Mouse (Mus musculus): ENCODE measurements around the gene Lrrc37a. TPM values are rescaled to one million over a fixed set of nuclear protein-coding genes. Genes with fewer than 3 reads are reported as not detected.
"Not testable (repeated sequence)": the region's sequence is repeated elsewhere in the genome, so short reads cannot be mapped to it uniquely, and the experiment has no call there.

Gene Lrrc37a
- not detected in 2 replicates for polyA plus RNA-seq (2012; rRNA removed)

DNA sequence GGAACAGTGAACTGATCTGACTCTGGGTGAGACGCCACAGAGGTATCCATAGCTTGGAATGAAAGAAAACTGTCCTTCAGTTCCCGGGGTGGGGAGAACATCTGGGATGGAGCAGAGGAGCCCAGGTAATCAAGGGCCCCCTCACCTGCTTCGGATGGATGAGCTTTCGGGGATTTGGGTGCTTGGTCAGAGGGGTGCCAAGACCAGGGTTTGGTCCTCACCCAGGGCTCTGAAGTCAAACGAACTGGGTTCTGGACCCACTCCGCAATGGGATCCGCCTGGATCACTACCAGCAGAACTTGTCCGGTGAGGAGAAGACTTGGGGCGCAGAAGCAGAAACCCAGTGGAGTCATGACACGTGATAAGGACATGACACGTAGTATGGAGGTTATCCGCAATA, at the start of gene Lrrc37a:
TSS of gene Lrrc37a (minus strand) at position 101 of the 400 bp plus-strand sequence.
- no peak for DNase-seq (ENCODE audit: low spot score)

- DNase-seq (ENCODE audit: low spot score): not testable (repeated sequence)
Observed at GRCm38 (mm10) chr11:103534973-103535372, 30.6 kb upstream of the Lrrc37a start.

DNA sequence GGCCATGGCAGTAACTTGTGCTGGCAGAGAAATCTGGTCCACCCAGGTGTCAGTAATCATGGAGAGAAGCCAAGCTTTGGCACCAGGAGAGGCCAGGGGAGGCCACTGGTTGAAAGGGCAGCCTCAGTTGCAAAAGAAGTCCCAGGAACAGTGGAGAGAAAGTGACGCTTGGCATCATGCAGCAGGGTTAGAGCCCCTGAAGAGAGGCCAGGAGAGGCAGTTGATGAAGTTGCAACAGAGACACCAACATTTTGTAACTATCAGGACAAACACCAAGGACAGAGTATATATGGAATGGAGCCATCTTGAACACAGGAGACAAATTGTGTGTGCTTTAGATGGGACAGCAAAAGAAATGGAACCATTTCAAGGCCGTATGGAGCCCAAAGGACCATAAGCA, 7.7 kb upstream of the Lrrc37a start:
- DNase-seq (ENCODE audit: low spot score): no peak

GRCm38 (mm10) chr11:103464443-103464842, 40.0 kb downstream of the Lrrc37a start:
- DNase-seq (ENCODE audit: low spot score): no peak

DNA sequence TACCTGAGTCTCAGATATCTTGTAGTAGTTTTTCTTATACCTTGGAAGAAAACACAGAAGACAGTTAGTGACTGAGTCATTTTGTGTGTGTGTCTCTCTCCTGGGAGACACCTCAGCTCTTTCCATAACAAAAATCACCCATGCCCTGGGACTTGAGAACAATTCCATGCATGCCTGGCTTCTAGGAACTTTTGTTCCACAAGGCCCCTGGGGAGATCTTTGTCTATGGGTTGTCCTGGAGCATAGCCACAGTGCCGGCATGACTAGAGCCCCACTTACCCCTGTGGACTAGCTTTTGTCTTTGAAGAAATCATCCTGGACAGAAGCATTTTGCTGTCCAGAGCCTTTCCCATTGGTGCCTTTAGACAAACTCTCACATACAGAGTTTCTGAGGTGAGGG, 53.3 kb downstream of the Lrrc37a start:
- DNase-seq (ENCODE audit: low spot score): not testable (repeated sequence)

GRCm38 (mm10) chr11:103449721-103450120, 54.7 kb downstream of the Lrrc37a start:
- not testable (repeated sequence) for DNase-seq (ENCODE audit: low spot score)

DNA sequence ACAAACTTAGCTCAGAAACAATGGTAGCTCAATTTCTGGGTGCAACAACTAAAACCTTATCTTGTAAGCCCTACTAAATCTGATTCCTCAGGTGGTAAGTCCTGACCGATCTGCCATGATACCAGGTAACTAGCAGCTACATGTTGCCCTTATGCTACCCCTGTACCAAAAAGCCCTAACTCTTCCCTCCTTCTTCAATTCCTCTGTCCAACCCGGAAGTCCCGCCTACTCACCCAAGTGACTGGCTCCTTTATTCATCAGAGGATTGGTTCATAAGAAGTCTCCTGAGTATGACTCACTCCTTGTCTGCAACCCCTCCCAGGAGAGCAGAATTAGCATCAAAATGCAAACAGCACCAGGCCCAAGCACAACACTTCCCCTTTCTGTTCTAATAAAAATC, 60.7 kb downstream of the Lrrc37a start:
- DNase-seq (ENCODE audit: low spot score): no peak

DNA sequence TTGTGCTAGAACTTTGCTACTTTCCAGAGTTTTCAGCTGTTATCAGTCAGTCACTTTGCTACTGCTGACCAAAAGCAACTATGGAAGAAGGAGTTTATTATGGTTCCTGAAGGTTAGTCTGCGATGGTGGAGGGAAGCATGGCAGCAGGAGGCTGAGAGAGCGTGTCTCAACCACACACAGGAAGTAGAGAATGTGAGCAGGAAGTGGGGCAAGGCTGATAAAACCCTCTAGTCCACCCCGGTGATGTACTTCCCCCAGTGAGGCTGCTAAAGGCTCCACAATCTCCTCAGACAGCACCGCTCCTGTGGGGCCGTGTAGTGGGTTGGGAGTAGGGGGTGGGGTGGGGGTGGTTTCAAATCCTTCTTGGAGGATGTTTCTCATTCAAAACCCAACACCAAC, 68.1 kb downstream of the Lrrc37a start:
- DNase-seq (ENCODE audit: low spot score): no peak

DNA sequence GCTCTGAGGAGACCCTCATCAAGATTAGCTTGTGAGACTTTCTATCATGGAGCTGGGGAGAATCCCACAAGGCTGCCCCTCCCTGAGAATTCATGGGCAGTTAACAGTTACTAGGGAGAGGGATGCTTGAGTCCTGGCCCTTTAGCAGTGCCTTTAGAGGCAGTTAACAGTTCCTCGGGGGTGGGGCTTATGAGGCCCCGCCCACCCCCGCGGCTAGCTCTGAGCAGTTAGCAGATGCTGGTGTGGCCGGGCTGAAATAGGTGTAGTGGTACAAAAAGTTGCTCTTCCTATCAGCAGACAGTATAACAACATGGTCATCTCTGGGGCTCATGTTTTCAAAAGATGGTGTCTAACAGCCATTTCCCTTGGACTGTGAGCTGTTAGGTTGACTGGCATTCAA, 79.4 kb downstream of the Lrrc37a start:
- no peak for DNase-seq (ENCODE audit: low spot score)

GRCm38 (mm10) chr11:103419667-103420066, 84.7 kb downstream of the Lrrc37a start:
- no peak for DNase-seq (ENCODE audit: low spot score)

DNA sequence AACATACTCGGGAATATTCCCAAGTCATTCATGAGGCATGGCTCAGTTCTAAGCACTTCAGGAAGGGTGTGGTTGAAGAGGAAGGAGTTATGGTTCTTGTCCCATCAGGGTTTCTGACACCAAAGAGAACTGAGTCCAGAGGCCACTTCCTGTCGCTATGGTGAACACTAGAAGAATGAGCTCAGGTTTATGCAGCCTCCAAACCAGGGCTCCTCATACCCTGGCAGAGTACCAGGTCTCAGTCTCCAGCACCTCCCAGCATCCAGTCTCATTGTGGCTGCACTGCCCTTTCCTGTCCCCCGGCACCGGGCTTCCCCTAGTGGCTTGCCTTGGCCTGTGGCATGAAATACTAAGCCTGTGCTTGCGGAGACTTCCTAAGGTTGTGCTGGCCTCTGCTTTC, 85.2 kb downstream of the Lrrc37a start:
- DNase-seq (ENCODE audit: low spot score): no peak

- no peak for DNase-seq (ENCODE audit: low spot score)
Observed at GRCm38 (mm10) chr11:103413516-103413915, 90.9 kb downstream of the Lrrc37a start.

DNA sequence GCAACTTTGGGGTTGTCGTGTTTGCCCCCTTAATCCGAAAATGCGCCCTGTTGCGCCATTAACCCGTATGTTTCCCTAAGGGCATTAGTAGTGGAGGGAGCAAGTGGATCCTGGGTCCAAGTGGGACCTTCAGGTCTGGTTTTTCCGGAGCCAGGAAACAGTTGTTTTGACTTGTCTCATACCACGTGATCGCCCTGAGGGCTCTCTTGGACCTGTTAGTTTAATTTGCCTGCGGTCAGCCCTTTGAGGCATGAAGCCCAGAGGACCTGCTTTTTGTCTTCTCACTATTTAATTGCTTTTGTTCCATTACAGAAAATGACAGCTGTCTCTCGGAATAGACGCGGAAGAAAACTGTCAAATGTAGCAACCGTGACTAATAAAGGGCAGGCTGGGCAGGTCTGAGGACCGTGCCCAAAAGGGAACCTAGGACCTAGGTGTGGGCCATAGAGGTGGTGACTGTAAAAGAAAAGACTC, 91.4 kb downstream of the Lrrc37a start:
- no peak for DNase-seq (ENCODE audit: low spot score)

DNA sequence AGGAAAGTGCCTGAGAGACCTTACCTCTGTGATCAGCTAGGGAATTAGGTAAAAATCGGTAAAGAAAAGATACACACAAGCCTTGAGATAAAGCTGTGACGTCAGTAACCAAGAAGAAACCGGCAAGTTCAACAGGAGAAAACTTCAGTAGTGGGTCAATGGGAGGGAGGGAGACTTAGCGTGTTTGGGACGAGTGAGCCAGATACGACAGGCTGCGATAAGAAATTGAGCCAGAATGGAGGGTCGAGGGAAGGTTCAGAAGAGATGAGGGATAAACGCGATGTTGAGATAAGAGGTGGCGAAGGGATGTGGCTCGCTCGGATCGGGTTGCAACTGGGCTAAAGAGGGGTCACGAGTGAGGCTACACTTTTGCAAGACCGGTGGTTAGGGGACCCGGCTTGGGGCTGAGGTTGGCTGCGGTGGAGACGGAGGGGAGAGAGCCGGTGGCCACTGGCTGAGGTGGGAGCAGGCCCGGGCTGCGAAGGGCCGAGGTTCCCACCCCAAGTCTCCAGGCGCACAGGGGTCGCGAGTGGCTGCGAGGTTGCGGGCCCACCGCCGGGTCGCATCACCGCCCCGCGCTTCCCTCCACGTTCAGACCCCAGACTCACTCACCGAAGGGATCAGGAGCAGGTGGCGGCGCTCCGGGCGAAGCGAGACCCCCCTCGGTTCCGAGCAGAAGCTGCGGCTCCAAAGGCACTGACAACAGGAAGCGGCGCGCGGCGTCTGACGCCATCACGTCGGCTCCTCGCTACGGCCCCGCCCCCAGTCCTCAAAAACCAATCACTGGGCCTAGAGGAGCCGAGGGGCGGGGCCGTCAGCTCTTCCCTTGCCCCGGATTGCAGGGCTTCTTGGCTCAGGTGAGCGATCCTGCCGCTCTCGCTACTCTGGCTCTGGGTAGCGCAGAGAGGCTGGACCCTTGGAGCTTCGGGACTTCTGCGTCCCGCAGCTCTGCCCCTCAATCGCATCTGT, 92.1 kb downstream of the Lrrc37a start, which contains the start of gene Plekhm1:
TSS of gene Plekhm1 (minus strand) at position 707 of the 969 bp plus-strand sequence.
- peak; percentile 85 for DNase-seq (ENCODE audit: low spot score)

GRCm38 (mm10) chr11:103411301-103411700, 93.1 kb downstream of the Lrrc37a start:
- no peak for DNase-seq (ENCODE audit: low spot score)

- DNase-seq (ENCODE audit: low spot score): no peak
Observed at GRCm38 (mm10) chr11:103408880-103409279, 95.5 kb downstream of the Lrrc37a start.

- DNase-seq (ENCODE audit: low spot score): not testable (repeated sequence)
Observed at GRCm38 (mm10) chr11:103407136-103407535, 97.3 kb downstream of the Lrrc37a start.

- no peak for DNase-seq (ENCODE audit: low spot score)
Observed at GRCm38 (mm10) chr11:103406551-103406950, 97.8 kb downstream of the Lrrc37a start.

GRCm38 (mm10) chr11:103405814-103406213, 98.6 kb downstream of the Lrrc37a start:
- no peak for DNase-seq (ENCODE audit: low spot score)

GRCm38 (mm10) chr11:103404618-103405017, 99.8 kb downstream of the Lrrc37a start:
- DNase-seq (ENCODE audit: low spot score): no peak

GRCm38 (mm10) chr11:103403776-103404175, 100.6 kb downstream of the Lrrc37a start:
- no peak for DNase-seq (ENCODE audit: low spot score)

GRCm38 (mm10) chr11:103402738-103403137, 101.7 kb downstream of the Lrrc37a start:
- DNase-seq (ENCODE audit: low spot score): no peak

DNA sequence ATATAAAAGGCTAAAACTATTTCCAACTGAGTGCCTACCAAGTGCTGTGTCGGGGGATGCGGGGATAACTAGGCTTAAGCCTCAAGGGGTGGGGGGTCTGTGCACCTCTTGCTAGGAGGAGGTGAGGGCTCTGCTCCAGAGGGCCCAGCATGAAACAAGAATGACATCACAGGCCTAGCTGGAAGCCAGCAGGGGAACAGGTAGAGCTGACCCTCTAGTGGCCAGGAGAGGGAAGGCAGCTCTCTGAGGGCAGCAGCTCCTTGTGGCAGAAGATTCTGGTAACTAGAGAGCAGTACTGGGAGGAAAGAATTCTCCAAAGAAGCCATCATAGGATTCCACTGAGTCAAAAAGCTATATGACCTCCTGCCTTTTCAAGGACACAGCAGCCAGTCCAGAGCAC, 102.2 kb downstream of the Lrrc37a start:
- DNase-seq (ENCODE audit: low spot score): no peak

Measured in urinary bladder, adult 2 months (tissue).